Mouse (Mus musculus) intestine, embryonic 14.5 days (tissue): ENCODE measurements around the gene Rps27a. TPM values are rescaled to one million over a fixed set of nuclear protein-coding genes. Genes with fewer than 3 reads are reported as not detected.

Source experiments
- ATAC-seq: fragments of 200-750 bp; cut with Nextera tagmentation; replicated peaks from 2 replicates; pipeline ENCODE4 v1.8.0; 2017; ENCODE audit warnings: low read depth, moderate number of reproducible peaks, moderate TSS enrichment, moderate library complexity; ENCODE audit not compliant: low FRiP score, low TSS enrichment
- DNase-seq: peaks from one replicate; pipeline ENCODE4 v3.0.0-alpha.2; 2018; ENCODE audit warnings: low spot score
- H3K27ac ChIP-seq: fragments of 300-500 bp; sonication (generic); 2 replicates; pipeline ENCODE4 v1.5.1; 2014; ENCODE audit warnings: low read depth, mild to moderate bottlenecking, control low read depth
- H3K27me3 ChIP-seq: fragments of 300-500 bp; sonication (generic); replicated peaks from 2 replicates; pipeline ENCODE4 v1.6.1; 2014; ENCODE audit warnings: low read length, control low read depth; ENCODE audit not compliant: control insufficient read depth, insufficient read depth
- H3K36me3 ChIP-seq: fragments of 300-500 bp; sonication (generic); 2 replicates; pipeline ENCODE4 v1.6.1; 2014; ENCODE audit warnings: low read length, control low read depth; ENCODE audit not compliant: control insufficient read depth, insufficient read depth
- H3K4me1 ChIP-seq: fragments of 300-500 bp; sonication (generic); replicated peaks from 2 replicates; pipeline ENCODE4 v1.6.1; 2014; ENCODE audit warnings: low read length, control low read depth, mixed read lengths; ENCODE audit not compliant: control insufficient read depth, insufficient read depth
- H3K4me2 ChIP-seq: fragments of 300-500 bp; sonication (generic); 2 replicates; pipeline ENCODE4 v1.6.1; 2014; ENCODE audit warnings: low read length
- H3K4me3 ChIP-seq: fragments of 300-500 bp; sonication (generic); 2 replicates; pipeline ENCODE4 v1.5.1; 2014; ENCODE audit warnings: low read depth, low read length, control low read depth, mixed read lengths
- H3K9ac ChIP-seq: fragments of 300-500 bp; sonication (generic); 2 replicates; pipeline ENCODE4 v1.6.1; 2014; ENCODE audit warnings: mild to moderate bottlenecking, low read length
- H3K9me3 ChIP-seq: fragments of 300-500 bp; sonication (generic); 2 replicates; pipeline ENCODE4 v1.6.1; 2016; ENCODE audit warnings: low read length, control low read depth; ENCODE audit not compliant: control insufficient read depth
- WGBS: fragments of 180-500 bp; shearing (Covaris S2); extraction: QIAGEN DNeasy Blood & Tissue Kit; methylation state at CpG from one replicate; pipeline ENCODE4 v1.1.7; 2014; 5-methylcytosine and 5-hydroxymethylcytosine counted together
- polyA plus RNA-seq: library from polyadenylated mRNA; unstranded; fragments of >200 nt; fragmentation: Nextera tagmentation; extraction: Ambion mirVana; gene quantifications from 2 replicates; pipeline ENCODE4 v1.2.1, GENCODE M21; 2014

Rps27a gene
- polyA plus RNA-seq, 1 experiment from 2014 or later: 1,466 TPM

DNA sequence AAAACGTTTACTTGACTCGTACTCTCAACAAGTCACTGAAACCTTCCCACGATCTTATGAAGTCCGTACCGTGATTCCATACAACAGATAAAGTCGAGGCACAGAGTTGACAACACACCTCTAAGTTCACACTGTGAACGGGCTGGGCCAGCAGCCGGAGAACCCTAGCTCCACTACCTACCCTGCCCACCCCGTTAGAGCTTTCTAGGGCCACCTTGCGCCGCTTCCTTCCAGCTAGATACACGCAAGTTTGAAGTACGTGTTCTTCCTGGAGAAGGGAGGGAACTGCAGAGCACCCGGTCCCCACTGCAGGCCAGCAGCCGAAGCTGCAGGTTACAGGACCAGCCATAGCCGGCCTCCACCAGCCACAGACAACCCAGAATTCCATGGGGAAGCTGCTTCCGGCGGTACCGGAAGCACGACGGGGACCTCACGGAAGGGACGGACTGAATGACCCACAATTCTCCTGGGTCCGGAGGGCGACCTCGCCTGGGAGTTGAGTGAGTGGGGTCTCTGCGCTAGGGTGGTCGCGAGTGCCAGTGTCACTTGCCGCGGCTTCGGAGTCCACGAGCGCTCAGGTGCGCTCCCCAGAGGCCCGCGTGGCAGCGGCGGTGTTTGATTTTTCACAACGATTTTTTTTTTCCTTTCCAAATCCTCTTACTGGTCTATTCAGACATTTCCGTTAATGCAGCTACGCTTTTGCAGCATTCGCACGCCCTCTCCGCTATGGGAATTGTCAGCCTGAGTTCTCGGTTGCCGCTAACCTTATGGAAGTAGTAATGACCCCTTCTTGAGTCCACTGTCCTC is 21.7 kb downstream of the Rps27a start, which contains the start of gene Mtif2:
Gene Mtif2 (plus strand): TSS at position 421 of the 807 bp plus-strand sequence.
- peak within 1 kb of the TSS; percentile 77 for H3K27ac ChIP-seq
- H3K27me3 ChIP-seq: no peaks in the 10 kb centered on the region
- whole genome bisulfite sequencing: 3% methylated on average over 47 of the region's 47 CpGs
- ATAC-seq (peak; percentile 95), DNase-seq (peak; percentile 94)
- H3K4me1 ChIP-seq: peaks cover 4% of the 10 kb centered on the region; the same call in 1 of the 2 replicates
- peak within 1 kb of the TSS; percentile 85 for H3K4me3 ChIP-seq
- peaks cover 14% of the 10 kb centered on the region for H3K36me3 ChIP-seq
- H3K9ac ChIP-seq: peak within 1 kb of the TSS; percentile 81
- H3K9me3 ChIP-seq: no peaks in the 10 kb centered on the region
- H3K4me2 ChIP-seq: peak within 1 kb of the TSS; percentile 87

DNA sequence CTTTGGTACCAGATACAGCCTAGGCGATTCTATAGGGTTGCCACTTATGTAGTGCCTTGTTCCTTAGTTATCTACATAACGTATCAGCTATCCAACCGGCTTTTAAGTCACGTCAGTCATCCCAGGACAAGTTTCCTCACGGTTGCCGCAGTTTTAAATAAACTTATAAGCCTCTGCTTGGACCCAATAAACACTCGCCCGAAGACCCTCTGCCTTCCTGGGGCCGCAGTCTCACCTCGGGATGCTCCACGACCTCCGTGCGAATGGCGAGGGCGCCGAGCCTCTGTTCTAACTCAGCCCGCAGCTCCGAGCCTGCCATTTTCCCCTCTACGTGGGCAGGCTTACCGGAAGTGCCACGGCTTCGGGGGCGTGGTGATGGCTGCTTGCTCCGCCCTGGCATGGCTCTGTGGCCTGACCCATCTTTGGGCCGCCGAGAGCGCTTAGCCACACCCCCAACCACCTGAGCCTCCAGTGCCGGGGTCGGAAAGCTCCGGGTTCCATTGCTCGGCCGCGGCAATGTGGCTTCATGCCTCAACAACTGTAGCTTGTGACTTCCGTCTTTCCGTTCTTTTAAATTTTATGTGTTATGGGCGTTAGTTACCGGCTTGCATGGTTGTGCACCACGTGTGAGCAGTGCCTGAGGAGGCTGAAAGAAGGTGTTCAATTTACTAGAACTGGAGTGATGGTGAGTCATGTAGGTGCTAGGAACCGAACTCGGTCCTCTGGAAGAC is 33.1 kb downstream of the Rps27a start, which contains the start of gene Prorsd1:
Gene Prorsd1 (minus strand): TSS at position 352 of the 731 bp plus-strand sequence.
- H3K27ac ChIP-seq: peak within 1 kb of the TSS; percentile 51
- ATAC-seq (peak; percentile 99), DNase-seq (peak; percentile 92)
- H3K36me3 ChIP-seq: peaks cover 23% of the 10 kb centered on the region
- 0 out of 2 replicates have a peak, but pooled peaks cover 3% of the 10 kb centered on the region for H3K4me1 ChIP-seq
- WGBS: 2% methylated on average over 40 of the region's 40 CpGs
- peak within 1 kb of the TSS; percentile 48 for H3K4me3 ChIP-seq
- H3K9ac ChIP-seq: peak within 1 kb of the TSS; percentile 51
- no peaks in the 10 kb centered on the region for H3K9me3 ChIP-seq
- peak within 1 kb of the TSS; percentile 60 for H3K4me2 ChIP-seq
- H3K27me3 ChIP-seq: no peaks in the 10 kb centered on the region

DNA sequence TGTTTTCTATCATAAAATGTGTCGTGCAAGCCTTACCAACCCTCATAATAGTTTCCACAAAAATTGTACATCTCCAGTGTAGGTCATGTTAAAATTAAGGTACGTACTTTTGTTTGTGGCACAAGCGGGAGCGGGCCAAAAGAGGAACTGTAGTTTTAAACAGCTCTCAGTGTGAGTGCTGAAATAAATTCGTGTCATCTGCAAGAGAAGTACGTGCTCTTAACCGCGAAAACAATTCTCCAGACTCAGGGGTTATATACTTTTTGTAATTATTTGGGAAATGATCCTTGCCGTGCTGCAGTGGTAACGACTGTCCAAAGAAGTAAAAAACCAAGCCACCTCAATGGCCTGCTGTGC is 33.6 kb downstream of the Rps27a start:
- no peak; the same call in 1 of the 2 replicates for ATAC-seq
- 21% methylated on average over 10 of the region's 10 CpGs for WGBS

DNA sequence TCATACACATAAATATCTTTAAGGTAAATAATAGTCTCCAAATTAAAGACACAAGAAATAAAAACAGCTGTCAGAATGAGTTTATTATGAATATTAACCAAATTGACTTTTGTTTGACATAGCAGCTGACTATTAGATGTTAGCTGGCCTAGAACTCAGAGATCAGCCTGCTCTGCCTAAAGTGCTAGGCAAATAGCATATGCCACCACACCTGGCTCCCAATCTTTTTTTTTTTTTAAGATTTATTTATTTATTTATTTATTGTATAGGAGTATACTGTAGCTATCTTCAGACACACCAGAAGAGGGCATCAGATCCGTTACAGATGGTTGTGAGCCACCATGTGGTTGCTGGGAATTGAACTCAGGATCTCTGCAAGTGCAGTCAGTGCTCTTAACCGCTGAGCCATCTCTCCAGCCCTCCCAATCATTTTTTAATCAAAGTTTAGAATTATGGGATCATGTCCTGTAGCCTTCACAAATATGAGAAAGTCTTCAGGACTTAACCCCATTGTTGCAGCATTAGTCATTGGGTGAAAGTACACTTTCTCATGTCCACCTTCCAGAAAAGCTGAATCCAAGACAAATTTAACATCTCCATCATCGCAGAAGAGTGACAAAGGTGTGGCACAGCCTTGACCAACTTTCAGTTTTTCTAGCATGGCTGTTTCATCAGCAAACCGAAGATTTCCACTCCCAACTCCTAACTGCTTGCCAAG is 34.9 kb downstream of the Rps27a start:
- no peak for DNase-seq
- ATAC-seq: no peak

More for the DNA sequence above, 33.6 kb downstream of the Rps27a start:
- peak overlapping the region; percentile 60 for H3K4me2 ChIP-seq
- H3K36me3 ChIP-seq: peaks cover 25% of the 10 kb centered on the region
- H3K4me3 ChIP-seq: peak overlapping the region; percentile 48
- no peak for DNase-seq
- peak overlapping the region; percentile 51 for H3K9ac ChIP-seq
- no peaks in the 10 kb centered on the region for H3K27me3 ChIP-seq
- H3K9me3 ChIP-seq: no peaks in the 10 kb centered on the region
- H3K4me1 ChIP-seq: 0 out of 2 replicates have a peak, but pooled peaks cover 3% of the 10 kb centered on the region
- H3K27ac ChIP-seq: peak overlapping the region; percentile 51

DNA sequence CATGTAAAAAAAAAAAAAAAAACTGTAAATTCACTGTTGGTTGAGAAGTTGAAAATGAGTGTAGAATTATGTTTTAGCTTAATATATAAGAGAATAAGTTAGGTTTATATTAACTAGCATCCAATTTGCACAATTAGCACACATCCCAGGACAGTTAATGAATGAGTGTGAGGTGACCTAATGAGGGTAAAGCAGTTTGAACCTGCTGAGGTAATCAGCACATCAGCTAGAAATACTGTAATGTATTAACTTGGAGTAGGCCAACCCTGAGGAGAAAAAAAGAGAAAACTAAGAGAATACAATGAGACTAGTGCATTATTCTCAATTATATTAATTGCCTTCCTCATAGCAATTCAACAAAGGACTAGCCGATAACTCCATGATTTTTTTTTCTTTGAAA is 38.5 kb downstream of the Rps27a start:
- Histone ChIP-seq H3K4me1 (0 out of 2 replicates have a peak, but pooled peaks cover 3% of the 10 kb centered on the region), H3K36me3 (peaks cover 46% of the 10 kb centered on the region), H3K9me3 (no peaks in the 10 kb centered on the region), H3K9ac (no peak overlapping the region), H3K27me3 (no peaks in the 10 kb centered on the region), H3K27ac (no peak overlapping the region), H3K4me3 (no peak overlapping the region), H3K4me2 (no peak overlapping the region)
- 95% methylated on average over 1 of the region's 1 CpGs for WGBS
- ATAC-seq (no peak), DNase-seq (no peak)

More for the DNA sequence above, 34.9 kb downstream of the Rps27a start:
- no peak overlapping the region for H3K9ac ChIP-seq
- no peak overlapping the region for H3K27ac ChIP-seq
- 0 out of 2 replicates have a peak, but pooled peaks cover 3% of the 10 kb centered on the region for H3K4me1 ChIP-seq
- WGBS: 90% methylated on average over 4 of the region's 4 CpGs
- no peak overlapping the region for H3K4me3 ChIP-seq
- no peaks in the 10 kb centered on the region for H3K27me3 ChIP-seq
- H3K4me2 ChIP-seq: no peak overlapping the region
- H3K36me3 ChIP-seq: peaks cover 25% of the 10 kb centered on the region
- H3K9me3 ChIP-seq: no peaks in the 10 kb centered on the region

DNA sequence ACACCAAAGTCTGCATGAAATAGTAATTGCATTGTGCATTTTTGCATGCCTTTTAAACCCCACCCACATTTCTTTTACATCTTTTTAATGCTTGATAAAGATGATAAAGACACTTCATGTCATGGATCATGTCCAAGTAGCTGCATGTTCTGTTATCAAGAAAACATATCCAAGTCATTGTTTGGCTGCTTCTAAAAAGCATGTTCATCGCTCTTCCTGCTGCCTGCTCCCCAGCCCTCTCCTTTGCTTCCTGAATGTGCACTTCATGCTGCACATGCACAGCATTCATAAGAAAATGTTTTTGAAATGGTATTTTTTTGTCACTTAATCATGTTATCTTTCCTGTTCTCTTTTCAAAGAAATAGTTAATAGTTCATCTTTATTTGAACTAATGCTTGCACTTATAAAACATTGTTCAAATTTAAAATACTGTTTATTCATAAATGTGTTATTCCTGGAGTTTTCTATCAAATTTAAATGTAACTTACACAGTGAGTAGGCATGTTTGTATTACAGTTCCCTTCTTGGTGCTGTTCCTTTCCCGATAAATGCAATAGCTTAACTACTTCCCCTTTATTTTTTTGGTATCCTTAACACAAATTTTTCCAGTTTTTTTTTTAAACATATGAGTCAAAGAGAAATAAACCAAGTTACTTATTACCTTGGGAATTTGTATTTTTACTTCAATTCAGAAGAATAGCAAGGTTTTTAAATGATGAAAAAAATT is 42.8 kb downstream of the Rps27a start:
- H3K4me2 ChIP-seq: no peak overlapping the region
- H3K9ac ChIP-seq: no peak overlapping the region
- 89% methylated on average over 2 of the region's 2 CpGs for WGBS

DNA sequence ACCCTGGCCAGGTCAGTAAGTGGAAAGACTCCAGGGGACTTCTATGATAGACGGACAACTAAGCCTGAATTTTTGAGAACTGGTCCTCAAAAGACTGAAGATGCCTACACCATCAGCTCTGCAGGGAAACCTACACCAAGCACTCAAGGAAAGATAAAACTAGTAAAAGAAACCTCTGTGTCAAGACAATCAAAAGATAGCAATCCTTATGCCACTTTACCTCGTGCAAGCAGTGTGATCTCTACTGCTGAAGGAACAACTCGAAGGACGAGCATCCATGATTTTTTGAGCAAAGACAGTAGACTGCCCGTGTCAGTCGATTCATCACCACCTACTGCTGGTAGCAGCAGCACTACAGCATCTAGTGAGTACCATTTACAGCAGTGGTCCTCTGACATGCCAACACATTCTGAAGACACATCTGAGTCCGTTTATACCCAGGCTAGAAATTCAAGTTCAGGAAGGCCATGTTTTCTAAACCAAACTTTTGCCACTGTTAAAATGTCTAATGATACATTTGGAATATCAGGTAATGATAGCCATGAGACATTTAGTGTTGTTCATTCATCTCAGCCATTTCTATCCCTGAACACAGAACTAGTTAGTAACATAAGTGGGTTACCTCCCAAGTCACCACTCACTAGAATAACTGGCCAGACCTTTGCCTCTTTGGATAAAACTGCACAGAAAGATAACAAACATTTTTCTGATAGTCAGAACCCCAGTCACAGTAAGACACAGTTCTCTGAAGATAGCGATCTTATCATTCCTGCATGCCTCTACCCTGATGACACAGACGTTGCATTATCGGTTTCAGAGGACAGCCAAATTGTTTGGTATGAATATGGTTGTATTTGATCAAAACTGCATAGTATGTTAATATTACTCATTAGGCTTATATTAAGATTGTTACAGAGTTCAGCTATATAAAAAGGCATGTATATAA is 43.7 kb downstream of the Rps27a start:
- Histone ChIP-seq H3K4me1 (no peaks in the 10 kb centered on the region), H3K9me3 (no peaks in the 10 kb centered on the region), H3K27me3 (no peaks in the 10 kb centered on the region), H3K4me3 (no peak overlapping the region), H3K9ac (no peak overlapping the region), H3K36me3 (peaks cover 46% of the 10 kb centered on the region), H3K4me2 (no peak overlapping the region), H3K27ac (no peak overlapping the region)
- ATAC-seq (no peak), DNase-seq (no peak)
- 89% methylated on average over 10 of the region's 10 CpGs for WGBS

More for the DNA sequence above, 42.8 kb downstream of the Rps27a start:
- Histone ChIP-seq H3K9me3 (no peaks in the 10 kb centered on the region), H3K4me3 (no peak overlapping the region), H3K27me3 (no peaks in the 10 kb centered on the region), H3K4me1 (no peaks in the 10 kb centered on the region), H3K27ac (no peak overlapping the region), H3K36me3 (peaks cover 46% of the 10 kb centered on the region)
- DNase-seq (no peak), ATAC-seq (no peak)
